Mouse (Mus musculus) kidney, embryonic 15.5 days (tissue): ENCODE data around the gene Gm128. TPM values are rescaled to one million over a fixed set of nuclear protein-coding genes. Genes with fewer than 3 reads are reported as not detected.

Experiments used
- ATAC-seq: fragments of 200-750 bp; cut with Nextera tagmentation; replicated peaks from 2 replicates; pipeline ENCODE4 v1.8.0; 2017; ENCODE audit warnings: moderate TSS enrichment; ENCODE audit not compliant: low FRiP score
- H3K27ac ChIP-seq: fragments of 300-500 bp; sonication (generic); 2 replicates; pipeline ENCODE4 v1.5.1; 2015; ENCODE audit warnings: mild to moderate bottlenecking, inconsistent platforms
- H3K27me3 ChIP-seq: fragments of 300-500 bp; sonication (generic); 2 replicates; pipeline ENCODE4 v1.6.1; 2015; ENCODE audit warnings: inconsistent platforms
- H3K36me3 ChIP-seq: fragments of 300-500 bp; sonication (generic); 2 replicates; pipeline ENCODE4 v1.6.1; 2015; ENCODE audit warnings: inconsistent platforms
- H3K4me1 ChIP-seq: fragments of 300-500 bp; sonication (generic); 2 replicates; pipeline ENCODE4 v1.6.1; 2015; ENCODE audit warnings: inconsistent platforms
- H3K4me2 ChIP-seq: fragments of 300-500 bp; sonication (generic); 2 replicates; pipeline ENCODE4 v1.6.1; 2015; ENCODE audit warnings: moderate library complexity, mild to moderate bottlenecking, inconsistent platforms
- H3K4me3 ChIP-seq: fragments of 300-500 bp; sonication (generic); replicated peaks from 2 replicates; pipeline ENCODE4 v1.5.1; 2015; ENCODE audit warnings: mild to moderate bottlenecking, inconsistent platforms
- H3K9ac ChIP-seq: fragments of 300-500 bp; sonication (generic); 2 replicates; pipeline ENCODE4 v1.6.1; 2015; ENCODE audit warnings: mild to moderate bottlenecking, inconsistent platforms
- H3K9me3 ChIP-seq: fragments of 300-500 bp; sonication (generic); replicated peaks from 2 replicates; pipeline ENCODE4 v1.6.1; 2016; ENCODE audit warnings: inconsistent platforms
- WGBS: fragments of 180-500 bp; shearing (Covaris S2); methylation state at CpG from one replicate; pipeline ENCODE4 v1.1.7; 2015; ENCODE audit warnings: mixed read lengths; 5-methylcytosine and 5-hydroxymethylcytosine counted together
- polyA plus RNA-seq: library from polyadenylated mRNA; unstranded; fragments of >200 nt; fragmentation: Nextera tagmentation; extraction: Ambion mirVana; gene quantifications from 2 replicates; pipeline ENCODE4 v1.2.1, GENCODE M21; 2015

The Gm128 gene
- polyA plus RNA-seq: 0.50 and 0.53 TPM in 2 replicates

GRCm38 (mm10) chr3:95241498-95241897 lies at the start of gene Gm128:
Gene Gm128 (minus strand): TSS chr3:95241598.
- no peaks in the 10 kb centered on the region for H3K27me3 ChIP-seq
- H3K36me3 ChIP-seq: peaks cover 28% of the 10 kb centered on the region
- H3K4me1 ChIP-seq: peaks cover 12% of the 10 kb centered on the region; the same call in 1 of the 2 replicates
- H3K4me3 ChIP-seq: 0 out of 2 replicates have a peak within 1 kb of the TSS, but pooled peaks have one; percentile 4
- H3K27ac ChIP-seq: no peak within 1 kb of the TSS
- H3K9ac ChIP-seq: 0 out of 2 replicates have a peak within 1 kb of the TSS, but pooled peaks have one; percentile 25
- no peaks in the 10 kb centered on the region for H3K9me3 ChIP-seq
- ATAC-seq: no peak
- 77% methylated on average over 7 of the region's 7 CpGs for WGBS
- H3K4me2 ChIP-seq: peak within 1 kb of the TSS; percentile 41

GRCm38 (mm10) chr3:95291041-95291440 lies 49.6 kb upstream of the Gm128 start:
- no peaks in the 10 kb centered on the region for H3K27me3 ChIP-seq
- H3K4me3 ChIP-seq: no peak overlapping the region
- ATAC-seq: no peak
- H3K4me1 ChIP-seq: peaks cover 13% of the 10 kb centered on the region
- H3K36me3 ChIP-seq: peaks cover 75% of the 10 kb centered on the region
- no peak overlapping the region for H3K27ac ChIP-seq
- H3K4me2 ChIP-seq: no peak overlapping the region
- 79% methylated on average over 4 of the region's 4 CpGs for WGBS
- H3K9ac ChIP-seq: no peak overlapping the region
- no peaks in the 10 kb centered on the region for H3K9me3 ChIP-seq

GRCm38 (mm10) chr3:95290156-95290555 lies 48.8 kb upstream of the Gm128 start:
- Histone ChIP-seq H3K9me3 (no peaks in the 10 kb centered on the region), H3K27ac (no peak overlapping the region), H3K4me3 (no peak overlapping the region), H3K4me1 (peaks cover 17% of the 10 kb centered on the region), H3K9ac (no peak overlapping the region), H3K27me3 (no peaks in the 10 kb centered on the region), H3K4me2 (no peak overlapping the region), H3K36me3 (peaks cover 72% of the 10 kb centered on the region)
- 66% methylated on average over 6 of the region's 6 CpGs for WGBS
- ATAC-seq: no peak

GRCm38 (mm10) chr3:95289419-95289818 lies 48.0 kb upstream of the Gm128 start:
- no peak overlapping the region for H3K9ac ChIP-seq
- ATAC-seq: no peak
- H3K27me3 ChIP-seq: no peaks in the 10 kb centered on the region
- no peak overlapping the region for H3K4me2 ChIP-seq
- no peak overlapping the region for H3K27ac ChIP-seq
- 93% methylated on average over 4 of the region's 4 CpGs for WGBS
- H3K36me3 ChIP-seq: peaks cover 65% of the 10 kb centered on the region
- no peak overlapping the region for H3K4me3 ChIP-seq
- peaks cover 24% of the 10 kb centered on the region for H3K4me1 ChIP-seq
- no peaks in the 10 kb centered on the region for H3K9me3 ChIP-seq

GRCm38 (mm10) chr3:95287541-95287940 lies 46.1 kb upstream of the Gm128 start:
- H3K4me1 ChIP-seq: peaks cover 34% of the 10 kb centered on the region
- H3K36me3 ChIP-seq: peaks cover 47% of the 10 kb centered on the region
- no peak overlapping the region for H3K4me3 ChIP-seq
- H3K9ac ChIP-seq: no peak overlapping the region
- H3K27me3 ChIP-seq: no peaks in the 10 kb centered on the region
- no peak for ATAC-seq
- no peaks in the 10 kb centered on the region for H3K9me3 ChIP-seq
- H3K4me2 ChIP-seq: no peak overlapping the region
- no peak overlapping the region for H3K27ac ChIP-seq
- 90% methylated on average over 3 of the region's 3 CpGs for WGBS

GRCm38 (mm10) chr3:95286510-95286909 lies 45.1 kb upstream of the Gm128 start:
- 81% methylated on average over 7 of the region's 7 CpGs for WGBS
- H3K27ac ChIP-seq: peak overlapping the region; percentile 59; the same call in 1 of the 2 replicates

GRCm38 (mm10) chr3:95286011-95286410 lies 44.6 kb upstream of the Gm128 start:
- Histone ChIP-seq H3K27ac (peak overlapping the region; percentile 59; the same call in 1 of the 2 replicates), H3K4me2 (no peak overlapping the region), H3K4me3 (no peak overlapping the region), H3K9ac (no peak overlapping the region), H3K9me3 (no peaks in the 10 kb centered on the region), H3K27me3 (no peaks in the 10 kb centered on the region), H3K4me1 (peaks cover 37% of the 10 kb centered on the region), H3K36me3 (peaks cover 33% of the 10 kb centered on the region)
- WGBS: 50% methylated on average over 5 of the region's 5 CpGs
- ATAC-seq: no peak

More at GRCm38 (mm10) chr3:95286510-95286909, 45.1 kb upstream of the Gm128 start:
- Histone ChIP-seq H3K4me3 (no peak overlapping the region), H3K4me2 (no peak overlapping the region), H3K36me3 (peaks cover 38% of the 10 kb centered on the region), H3K9me3 (no peaks in the 10 kb centered on the region), H3K9ac (no peak overlapping the region), H3K4me1 (peaks cover 37% of the 10 kb centered on the region), H3K27me3 (no peaks in the 10 kb centered on the region)
- no peak for ATAC-seq

- no peak overlapping the region for H3K9ac ChIP-seq
- H3K4me2 ChIP-seq: no peak overlapping the region
- ATAC-seq: no peak
- H3K27me3 ChIP-seq: no peaks in the 10 kb centered on the region
- H3K9me3 ChIP-seq: no peaks in the 10 kb centered on the region
- no peak overlapping the region for H3K4me3 ChIP-seq
- peak overlapping the region; percentile 59; the same call in 1 of the 2 replicates for H3K27ac ChIP-seq
- 85% methylated on average over 5 of the region's 5 CpGs for WGBS
- peaks cover 42% of the 10 kb centered on the region for H3K4me1 ChIP-seq
- peaks cover 27% of the 10 kb centered on the region for H3K36me3 ChIP-seq
These were observed 44.0 kb upstream of the Gm128 start for GRCm38 (mm10) chr3:95285390-95285789.

- Histone ChIP-seq H3K4me3 (peak overlapping the region; percentile 83), H3K4me2 (peak overlapping the region; percentile 87), H3K9ac (peak overlapping the region; percentile 8; the same call in 1 of the 2 replicates), H3K4me1 (peaks cover 38% of the 10 kb centered on the region), H3K36me3 (peaks cover 22% of the 10 kb centered on the region), H3K27ac (0 out of 2 replicates have a peak overlapping the region, but pooled peaks have one; percentile 25), H3K27me3 (no peaks in the 10 kb centered on the region), H3K9me3 (no peaks in the 10 kb centered on the region)
- no peak for ATAC-seq
- 81% methylated on average over 12 of the region's 12 CpGs for WGBS
These were observed 43.3 kb upstream of the Gm128 start for GRCm38 (mm10) chr3:95284501-95285281.

GRCm38 (mm10) chr3:95284062-95284461 lies 42.7 kb upstream of the Gm128 start:
- 22% methylated on average over 1 of the region's 1 CpGs for WGBS
- Histone ChIP-seq H3K4me3 (peak overlapping the region; percentile 83), H3K4me1 (peaks cover 38% of the 10 kb centered on the region), H3K27ac (peak overlapping the region; percentile 99), H3K9ac (peak overlapping the region; percentile 81; the same call in 1 of the 2 replicates), H3K27me3 (no peaks in the 10 kb centered on the region), H3K9me3 (no peaks in the 10 kb centered on the region), H3K36me3 (peaks cover 16% of the 10 kb centered on the region), H3K4me2 (peak overlapping the region; percentile 87)
- ATAC-seq: no peak

GRCm38 (mm10) chr3:95283589-95283941 lies 42.2 kb upstream of the Gm128 start:
- WGBS: under 1% methylated on average over 7 of the region's 7 CpGs
- Histone ChIP-seq H3K4me1 (peaks cover 38% of the 10 kb centered on the region), H3K27me3 (no peaks in the 10 kb centered on the region), H3K4me2 (peak overlapping the region; percentile 87), H3K9ac (peak overlapping the region; percentile 81), H3K4me3 (peak overlapping the region; percentile 83), H3K9me3 (no peaks in the 10 kb centered on the region), H3K36me3 (peaks cover 12% of the 10 kb centered on the region), H3K27ac (peak overlapping the region; percentile 99)
- ATAC-seq: no peak

GRCm38 (mm10) chr3:95282865-95283588 lies 41.6 kb upstream of the Gm128 start:
- peaks cover 38% of the 10 kb centered on the region for H3K4me1 ChIP-seq
- no peaks in the 10 kb centered on the region for H3K9me3 ChIP-seq
- peak overlapping the region; percentile 99 for H3K27ac ChIP-seq
- H3K9ac ChIP-seq: peak overlapping the region; percentile 81
- under 1% methylated on average over 51 of the region's 51 CpGs for WGBS
- peak; percentile 70 for ATAC-seq
- no peaks in the 10 kb centered on the region for H3K27me3 ChIP-seq
- H3K36me3 ChIP-seq: peaks cover 6% of the 10 kb centered on the region
- H3K4me3 ChIP-seq: peak overlapping the region; percentile 83
- peak overlapping the region; percentile 87 for H3K4me2 ChIP-seq
